Mouse (Mus musculus) brown adipose tissue, adult 24 weeks (tissue): ENCODE data around the gene Klk1b5. TPM values are rescaled to one million over a fixed set of nuclear protein-coding genes. Genes with fewer than 3 reads are reported as not detected.
A peak's percentile ranks its signal among the peaks of the same experiment; 100 is the strongest.
"Not testable (repeated sequence)": the region's sequence is repeated elsewhere in the genome, so short reads cannot be mapped to it uniquely, and the experiment has no call there.

ENCODE experiments used
- H3K27ac ChIP-seq: fragments of 200-500 bp; replicated peaks from 2 replicates; pipeline ENCODE4 v1.5.1; 2012; ENCODE audit warnings: low read depth, mild to moderate bottlenecking, low read length
- H3K4me1 ChIP-seq: fragments of 200-500 bp; 2 replicates; pipeline ENCODE4 v1.6.1; 2012; ENCODE audit warnings: low read length, mixed read lengths; ENCODE audit not compliant: control insufficient read depth, insufficient read depth, insufficient read length
- H3K4me3 ChIP-seq: fragments of 200-500 bp; 2 replicates; pipeline ENCODE4 v1.5.1; 2012; ENCODE audit warnings: low read depth, mild to moderate bottlenecking, low read length, moderate library complexity; ENCODE audit not compliant: insufficient read depth
- polyA plus RNA-seq: library from polyadenylated mRNA; stranded (reverse); fragments of >200 nt; gene quantifications from 2 replicates; pipeline ENCODE4 v1.2.4, GENCODE M21; 2012; ENCODE audit not compliant: missing spikeins, insufficient read depth, insufficient read length

The Klk1b5 gene
- polyA plus RNA-seq, 1 experiment, result not detected

GRCm38 (mm10) chr7:44246055-44246983, 30.6 kb downstream of the Klk1b5 start, which contains the start of the genes 1700028J19Rik and 2410002F23Rik:
Gene 1700028J19Rik, minus strand, starts transcription at chr7:44246695.
Gene 2410002F23Rik, plus strand, starts transcription at chr7:44246722.
- Histone ChIP-seq H3K27ac (peak within 1 kb of the TSS; percentile 93), H3K4me1 (no peaks in the 10 kb centered on the region), H3K4me3 (peak within 1 kb of the TSS; percentile 88)

DNA sequence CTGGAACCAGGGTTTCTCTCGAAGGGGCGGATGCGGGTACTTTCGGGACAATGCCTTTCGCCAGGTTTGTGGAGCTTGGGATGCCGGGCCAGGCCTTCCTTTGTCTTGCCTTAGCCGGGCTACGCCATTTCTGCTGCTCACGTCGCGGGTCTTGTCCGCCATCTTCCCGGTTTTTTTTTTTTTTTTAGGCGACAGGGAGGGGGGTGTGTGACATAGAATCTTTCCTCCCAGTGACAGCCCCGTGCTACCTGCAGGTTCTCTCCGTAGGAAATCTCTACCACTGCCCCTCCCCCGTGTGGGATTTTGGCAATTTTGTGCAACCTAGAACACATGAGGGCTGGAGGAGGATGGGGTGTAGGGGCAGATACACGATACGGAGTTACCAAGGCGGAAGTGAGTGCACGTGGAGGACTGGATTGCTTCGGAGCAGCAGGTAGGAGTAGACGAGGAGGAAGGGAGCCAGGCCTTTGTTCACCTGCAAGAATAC, 31.3 kb downstream of the Klk1b5 start:
- Histone ChIP-seq H3K4me1 (no peaks in the 10 kb centered on the region), H3K27ac (peak overlapping the region; percentile 39), H3K4me3 (peak overlapping the region; percentile 88)

DNA sequence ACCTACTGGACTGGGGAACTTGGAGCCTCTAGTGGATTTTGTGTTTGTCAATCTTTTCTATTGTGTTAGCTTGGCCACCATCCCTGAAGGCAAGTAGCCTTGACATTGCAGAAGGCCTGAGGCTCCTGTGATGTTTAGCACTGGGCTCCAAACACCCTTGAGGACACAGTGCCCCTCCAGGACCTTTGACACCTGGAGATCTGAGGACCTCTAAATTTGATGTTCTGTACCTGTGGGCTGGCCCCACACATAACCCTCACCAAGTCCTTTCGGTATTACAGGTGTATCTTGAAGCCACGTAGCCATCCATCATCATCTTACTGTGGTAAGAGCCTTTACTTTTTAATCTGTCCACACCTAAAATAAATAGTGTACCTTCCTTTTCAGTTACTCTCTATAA, 32.2 kb downstream of the Klk1b5 start:
- no peaks in the 10 kb centered on the region for H3K4me1 ChIP-seq
- H3K4me3 ChIP-seq, result peak overlapping the region; percentile 20; the same call in 1 of the 2 replicates
- no peak overlapping the region for H3K27ac ChIP-seq

- Histone ChIP-seq H3K4me3 (no peak overlapping the region), H3K4me1 (no peaks in the 10 kb centered on the region), H3K27ac (no peak overlapping the region)
These were observed 33.5 kb downstream of the Klk1b5 start for GRCm38 (mm10) chr7:44249248-44249647.

GRCm38 (mm10) chr7:44250732-44251275, 35.1 kb downstream of the Klk1b5 start:
- H3K4me1 ChIP-seq, H3K27ac ChIP-seq, H3K4me3 ChIP-seq: not testable (repeated sequence)

DNA sequence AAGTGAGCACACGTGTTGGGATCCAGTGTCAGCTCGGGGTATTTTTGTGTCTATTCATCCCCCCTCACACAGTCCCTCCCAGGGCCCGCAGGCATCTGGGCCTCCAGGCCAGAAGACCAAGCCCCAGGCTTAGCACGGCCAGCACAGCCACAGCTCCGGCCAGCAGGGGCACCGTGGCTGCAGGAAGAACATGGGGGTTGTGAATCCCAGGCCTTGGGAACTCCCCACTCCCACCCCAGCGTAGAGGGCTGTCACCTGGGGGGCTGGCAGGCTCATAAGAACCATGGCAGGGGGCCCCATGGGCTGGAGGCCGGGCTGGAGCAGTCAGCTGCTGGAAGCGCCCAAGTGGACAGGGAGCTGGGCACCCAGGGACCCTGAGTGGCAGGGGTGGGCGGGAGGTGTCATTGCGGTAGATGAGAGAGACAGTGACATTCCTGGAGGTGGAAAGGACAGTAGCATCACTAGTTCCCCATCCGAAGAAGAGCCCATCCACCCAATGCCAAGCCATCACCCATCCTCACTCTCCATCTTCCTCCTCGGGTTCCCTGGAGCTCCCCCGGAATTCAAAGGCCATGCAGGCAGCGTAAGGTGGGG, 37.4 kb downstream of the Klk1b5 start:
- H3K4me3 ChIP-seq, result no peak overlapping the region
- no peak overlapping the region for H3K27ac ChIP-seq
- H3K4me1 ChIP-seq, result no peaks in the 10 kb centered on the region

GRCm38 (mm10) chr7:44254930-44255329, 39.2 kb downstream of the Klk1b5 start:
- Histone ChIP-seq H3K4me1 (no peaks in the 10 kb centered on the region), H3K27ac (no peak overlapping the region), H3K4me3 (no peak overlapping the region)

GRCm38 (mm10) chr7:44257278-44257677, 41.5 kb downstream of the Klk1b5 start, which contains the start of gene Acp4:
Gene Acp4, minus strand, starts transcription at chr7:44257378.
- H3K4me3 ChIP-seq, result no peak within 1 kb of the TSS
- no peaks in the 10 kb centered on the region for H3K4me1 ChIP-seq
- H3K27ac ChIP-seq, result no peak within 1 kb of the TSS

- Histone ChIP-seq H3K4me3 (no peak overlapping the region), H3K4me1 (no peaks in the 10 kb centered on the region), H3K27ac (no peak overlapping the region)
These were observed 44.7 kb downstream of the Klk1b5 start for GRCm38 (mm10) chr7:44260410-44260809.

DNA sequence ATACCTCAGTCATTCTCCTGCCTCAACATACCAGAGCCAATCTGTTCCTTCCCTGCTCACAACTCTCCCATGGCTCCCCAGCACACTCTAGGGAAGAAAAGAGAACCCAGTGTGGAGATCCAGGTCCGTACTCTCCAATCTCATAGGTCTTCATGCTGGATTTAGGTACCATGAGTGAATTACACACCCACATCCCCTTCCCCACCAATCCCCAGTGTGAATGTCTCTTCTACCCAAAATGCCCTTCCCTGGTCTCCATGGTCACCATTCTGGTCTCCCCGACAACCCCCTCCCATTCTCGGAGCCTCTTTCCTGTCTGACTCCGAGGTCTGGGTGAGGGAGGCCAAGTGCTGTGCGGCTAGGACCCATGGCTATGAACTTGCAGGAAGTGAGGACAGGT, 45.4 kb downstream of the Klk1b5 start, which contains the start of gene Gm15517:
Gene Gm15517 (plus strand): TSS at position 301 of the 400 bp plus-strand sequence.
- H3K27ac ChIP-seq, result no peak within 1 kb of the TSS
- H3K4me1 ChIP-seq, result no peaks in the 10 kb centered on the region
- H3K4me3 ChIP-seq, result no peak within 1 kb of the TSS

DNA sequence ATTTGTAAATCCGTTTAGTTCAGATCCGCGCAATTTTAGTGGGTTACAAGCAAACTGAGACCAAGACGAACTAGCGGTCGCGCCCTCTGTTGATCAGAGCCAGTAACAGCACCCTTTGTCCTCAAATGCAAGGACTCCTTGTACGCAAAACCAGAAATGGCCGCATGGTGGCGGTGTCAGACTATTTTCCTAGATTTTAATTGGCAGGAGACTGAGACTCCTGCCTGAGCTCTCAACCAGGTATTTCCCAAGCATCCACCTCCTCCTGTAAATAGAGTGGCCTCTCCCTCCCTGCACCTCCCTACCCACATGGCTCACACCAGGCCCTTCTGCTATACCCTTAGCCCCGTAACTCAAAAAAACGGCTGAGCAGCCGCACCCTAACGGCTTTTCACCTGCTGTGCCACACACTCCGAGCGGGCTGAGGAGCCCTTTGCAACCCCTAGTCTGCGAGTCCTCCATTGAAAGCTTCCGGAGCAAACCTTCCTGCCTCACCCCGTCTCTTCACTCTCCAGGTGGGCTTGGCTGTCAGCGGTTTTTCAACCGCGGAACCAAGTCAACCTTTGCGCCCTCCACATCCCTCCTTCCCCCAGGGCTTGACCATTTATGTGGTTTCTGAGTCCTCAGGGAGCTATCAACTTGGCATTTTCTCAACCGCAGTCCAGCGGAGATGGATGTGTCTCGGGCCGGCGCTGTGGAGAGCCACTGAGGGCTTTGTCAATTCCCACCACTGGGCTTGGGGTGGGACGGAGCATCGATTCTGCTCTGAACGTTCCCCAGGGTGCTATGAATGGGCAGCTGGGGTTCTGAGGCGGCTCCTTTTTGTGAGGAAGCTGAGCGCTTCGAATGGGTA, 47.3 kb downstream of the Klk1b5 start:
- H3K4me1 ChIP-seq, result no peaks in the 10 kb centered on the region
- H3K4me3 ChIP-seq, result no peak overlapping the region
- H3K27ac ChIP-seq, result no peak overlapping the region

- Histone ChIP-seq H3K4me1 (no peaks in the 10 kb centered on the region), H3K4me3 (no peak overlapping the region), H3K27ac (no peak overlapping the region)
These were observed 52.4 kb downstream of the Klk1b5 start for GRCm38 (mm10) chr7:44268117-44268516.

DNA sequence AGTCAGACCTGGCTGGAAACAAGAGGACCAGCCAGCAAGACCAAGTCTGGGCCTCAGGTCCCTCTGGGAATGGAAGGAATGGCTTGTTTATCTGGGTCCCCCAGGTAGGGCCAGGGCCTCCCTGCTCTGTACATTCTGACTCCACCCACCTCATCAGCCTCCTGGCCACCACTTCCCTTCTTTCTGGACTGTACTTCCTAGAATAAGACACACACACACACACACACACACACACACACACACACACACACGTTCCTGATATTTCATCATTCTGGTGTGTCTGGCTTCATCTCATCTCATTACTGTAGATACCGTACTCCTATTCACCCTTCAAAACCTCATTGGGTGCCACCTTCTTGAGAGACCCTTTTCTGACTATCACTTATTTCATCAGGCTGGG, 53.7 kb downstream of the Klk1b5 start:
- no peak overlapping the region for H3K27ac ChIP-seq
- H3K4me1 ChIP-seq, result no peaks in the 10 kb centered on the region
- H3K4me3 ChIP-seq, result no peak overlapping the region
